Mouse (Mus musculus): ENCODE measurements at regions not wholly inside any gene's neighbourhood (a gene's known extent, or its start where the extent isn't known, plus 50 kb on each side); places are given as distances from the start of the nearest gene placed in this dataset.

GRCm38 (mm10) chr15:62245237-62245636, 1322.4 kb upstream of the A1bg start:
- 83% methylated on average over 1 of the region's 1 CpGs for WGBS
- no peak overlapping the region for H3K9ac ChIP-seq

DNA sequence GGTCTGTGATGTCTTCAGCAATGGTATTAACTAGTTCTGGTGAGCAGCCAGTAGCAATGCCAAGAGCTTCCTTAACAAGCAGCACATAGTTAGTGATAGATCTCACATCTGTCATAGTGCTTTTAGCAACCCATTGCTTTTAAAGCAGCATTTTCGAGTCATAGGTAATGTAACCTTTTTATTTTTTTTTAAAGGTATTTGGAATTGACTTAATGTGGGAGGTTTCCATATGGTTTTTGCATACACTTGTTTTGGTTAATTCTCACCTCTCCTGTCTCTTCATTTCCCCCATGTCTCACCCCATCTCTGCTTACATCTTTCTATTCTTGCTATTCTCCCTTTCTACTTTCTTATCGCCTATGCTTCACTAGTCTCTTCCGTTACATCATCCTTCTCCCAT, 1322.0 kb upstream of the A1bg start:
- Histone ChIP-seq H3K9me3 (replicated peaks) (no peaks in the 10 kb centered on the region), H3K9ac (no peak overlapping the region), H3K4me3 (no peak overlapping the region), H3K36me3 (no peaks in the 10 kb centered on the region), H3K4me1 (no peaks in the 10 kb centered on the region), H3K27me3 (no peaks in the 10 kb centered on the region), H3K4me2 (replicated peaks) (no peak overlapping the region), H3K27ac (no peak overlapping the region)
- 88% methylated on average over 3 of the region's 3 CpGs for WGBS
- ATAC-seq (ENCODE audit: low FRiP score): no peak

More at GRCm38 (mm10) chr15:62245237-62245636, 1322.4 kb upstream of the A1bg start:
- H3K36me3 ChIP-seq: no peaks in the 10 kb centered on the region
- H3K27me3 ChIP-seq: no peaks in the 10 kb centered on the region
- no peaks in the 10 kb centered on the region for H3K9me3 ChIP-seq (replicated peaks)
- no peak overlapping the region for H3K4me2 ChIP-seq (replicated peaks)
- H3K27ac ChIP-seq: no peak overlapping the region
- ATAC-seq (ENCODE audit: low FRiP score): no peak
- H3K4me3 ChIP-seq: no peak overlapping the region
- no peaks in the 10 kb centered on the region for H3K4me1 ChIP-seq

GRCm38 (mm10) chr15:62240031-62240430, 1317.2 kb upstream of the A1bg start:
- Histone ChIP-seq H3K4me1 (no peaks in the 10 kb centered on the region), H3K9ac (no peak overlapping the region), H3K27me3 (no peaks in the 10 kb centered on the region)

GRCm38 (mm10) chr15:62238503-62239045, 1315.8 kb upstream of the A1bg start:
- no peaks in the 10 kb centered on the region for H3K27me3 ChIP-seq
- no peak overlapping the region for H3K4me3 ChIP-seq
- no peaks in the 10 kb centered on the region for H3K4me1 ChIP-seq
- no peak overlapping the region for H3K4me2 ChIP-seq (replicated peaks)
- no peak for ATAC-seq (ENCODE audit: low FRiP score)
- no peaks in the 10 kb centered on the region for H3K9me3 ChIP-seq (replicated peaks)
- no peak overlapping the region for H3K27ac ChIP-seq
- 89% methylated on average over 5 of the region's 5 CpGs for WGBS
- H3K36me3 ChIP-seq: no peaks in the 10 kb centered on the region
- no peak overlapping the region for H3K9ac ChIP-seq

More at GRCm38 (mm10) chr15:62240031-62240430, 1317.2 kb upstream of the A1bg start:
- Histone ChIP-seq H3K36me3 (no peaks in the 10 kb centered on the region), H3K4me3 (no peak overlapping the region), H3K9me3 (replicated peaks) (no peaks in the 10 kb centered on the region), H3K4me2 (replicated peaks) (no peak overlapping the region), H3K27ac (no peak overlapping the region)
- 91% methylated on average over 3 of the region's 3 CpGs for WGBS
- no peak for ATAC-seq (ENCODE audit: low FRiP score)

DNA sequence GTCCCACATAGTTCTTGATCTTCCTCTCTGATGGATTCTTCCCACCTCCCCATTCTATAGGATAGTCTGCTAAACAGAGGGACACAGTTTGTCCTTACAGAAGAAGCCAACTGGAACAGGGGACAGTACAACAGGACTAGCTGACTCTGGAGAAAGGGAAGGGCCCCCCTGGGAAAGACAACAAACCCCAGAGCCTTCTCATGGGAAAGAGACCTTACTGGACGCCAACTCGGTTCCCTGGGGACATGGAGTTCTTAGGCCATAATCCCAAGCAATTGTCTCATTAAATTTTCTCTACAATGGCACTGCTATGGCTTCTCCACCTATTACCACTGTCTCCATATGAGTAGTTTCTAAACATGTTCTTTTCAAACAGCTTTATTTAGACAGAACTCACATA, 1313.2 kb upstream of the A1bg start:
- no peak overlapping the region for H3K4me2 ChIP-seq (replicated peaks)
- 81% methylated on average over 2 of the region's 2 CpGs for WGBS
- H3K9ac ChIP-seq: no peak overlapping the region
- H3K27ac ChIP-seq: no peak overlapping the region
- H3K27me3 ChIP-seq: no peaks in the 10 kb centered on the region
- H3K36me3 ChIP-seq: no peaks in the 10 kb centered on the region
- no peaks in the 10 kb centered on the region for H3K9me3 ChIP-seq (replicated peaks)
- H3K4me1 ChIP-seq: no peaks in the 10 kb centered on the region
- ATAC-seq (ENCODE audit: low FRiP score): no peak
- no peak overlapping the region for H3K4me3 ChIP-seq

DNA sequence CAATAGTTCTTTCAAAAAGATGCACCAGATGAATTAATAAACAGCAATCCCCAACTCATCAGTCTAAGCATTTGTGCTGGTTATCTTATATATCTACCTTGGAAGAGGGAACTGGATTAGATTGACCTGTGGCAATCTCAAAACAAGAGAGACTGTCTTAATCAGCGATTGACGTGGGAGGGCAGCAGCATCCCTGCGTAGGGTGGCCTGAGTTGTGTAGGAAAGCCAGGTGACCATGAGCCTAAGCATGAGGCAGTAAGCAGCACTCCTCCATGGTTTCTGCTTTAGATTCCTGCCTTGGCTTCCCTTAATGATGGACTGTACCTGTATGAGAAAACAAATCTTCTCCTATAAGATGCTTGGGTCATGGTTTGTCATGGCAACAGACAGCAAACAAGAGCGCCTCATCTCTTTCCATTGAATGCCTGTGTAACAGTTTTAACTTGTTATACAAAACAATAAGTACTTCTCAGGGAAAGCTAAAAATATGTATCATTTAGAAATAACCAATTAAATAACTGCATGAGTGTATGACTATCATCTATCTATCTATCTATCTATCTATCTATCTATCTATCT, 1311.5 kb upstream of the A1bg start:
- Histone ChIP-seq H3K4me2 (replicated peaks) (no peak overlapping the region), H3K9me3 (replicated peaks) (no peaks in the 10 kb centered on the region), H3K36me3 (no peaks in the 10 kb centered on the region), H3K4me3 (no peak overlapping the region), H3K9ac (no peak overlapping the region), H3K27ac (no peak overlapping the region), H3K4me1 (no peaks in the 10 kb centered on the region), H3K27me3 (no peaks in the 10 kb centered on the region)
- no peak for ATAC-seq (ENCODE audit: low FRiP score)
- 94% methylated on average over 4 of the region's 4 CpGs for WGBS

- H3K4me3 ChIP-seq: no peak overlapping the region
- H3K27ac ChIP-seq: no peak overlapping the region
- no peak overlapping the region for H3K9ac ChIP-seq
- H3K27me3 ChIP-seq: no peaks in the 10 kb centered on the region
- H3K36me3 ChIP-seq: no peaks in the 10 kb centered on the region
- H3K4me2 ChIP-seq (replicated peaks): no peak overlapping the region
- ATAC-seq (ENCODE audit: low FRiP score): no peak
- no peaks in the 10 kb centered on the region for H3K9me3 ChIP-seq (replicated peaks)
- H3K4me1 ChIP-seq: no peaks in the 10 kb centered on the region
- WGBS: 70% methylated on average over 8 of the region's 8 CpGs
These were observed 1310.3 kb upstream of the A1bg start for GRCm38 (mm10) chr15:62233154-62233553.

DNA sequence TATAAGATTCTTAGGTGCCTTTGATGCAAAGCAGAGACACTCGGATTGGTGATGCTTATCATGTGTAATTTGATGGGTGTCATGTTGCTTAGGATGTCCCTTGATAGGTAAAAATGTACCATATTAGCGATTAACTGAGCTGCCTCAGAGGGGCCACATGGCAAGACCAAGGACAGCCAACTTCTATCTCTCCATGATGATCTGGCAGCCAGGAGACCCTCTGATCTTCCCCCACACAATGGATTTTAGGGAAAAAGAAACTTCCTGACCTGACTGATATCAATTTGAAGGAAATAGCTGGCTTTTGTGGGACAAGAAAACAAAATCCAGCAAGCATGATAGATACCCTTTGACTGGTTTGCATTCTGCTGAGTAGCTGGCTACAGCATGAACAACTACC, 1308.9 kb upstream of the A1bg start:
- Histone ChIP-seq H3K27ac (no peak overlapping the region), H3K36me3 (no peaks in the 10 kb centered on the region), H3K4me1 (no peaks in the 10 kb centered on the region), H3K9ac (no peak overlapping the region), H3K4me3 (no peak overlapping the region), H3K27me3 (no peaks in the 10 kb centered on the region), H3K4me2 (replicated peaks) (no peak overlapping the region), H3K9me3 (replicated peaks) (no peaks in the 10 kb centered on the region)
- WGBS: 83% methylated on average over 2 of the region's 2 CpGs
- ATAC-seq (ENCODE audit: low FRiP score): no peak

- Histone ChIP-seq H3K4me1 (no peaks in the 10 kb centered on the region), H3K4me2 (replicated peaks) (no peak overlapping the region), H3K27me3 (no peaks in the 10 kb centered on the region), H3K27ac (no peak overlapping the region), H3K9ac (no peak overlapping the region), H3K4me3 (no peak overlapping the region), H3K9me3 (replicated peaks) (no peaks in the 10 kb centered on the region), H3K36me3 (no peaks in the 10 kb centered on the region)
- no peak for ATAC-seq (ENCODE audit: low FRiP score)
- 94% methylated on average over 5 of the region's 5 CpGs for WGBS
These were observed 1308.0 kb upstream of the A1bg start for GRCm38 (mm10) chr15:62230773-62231172.

DNA sequence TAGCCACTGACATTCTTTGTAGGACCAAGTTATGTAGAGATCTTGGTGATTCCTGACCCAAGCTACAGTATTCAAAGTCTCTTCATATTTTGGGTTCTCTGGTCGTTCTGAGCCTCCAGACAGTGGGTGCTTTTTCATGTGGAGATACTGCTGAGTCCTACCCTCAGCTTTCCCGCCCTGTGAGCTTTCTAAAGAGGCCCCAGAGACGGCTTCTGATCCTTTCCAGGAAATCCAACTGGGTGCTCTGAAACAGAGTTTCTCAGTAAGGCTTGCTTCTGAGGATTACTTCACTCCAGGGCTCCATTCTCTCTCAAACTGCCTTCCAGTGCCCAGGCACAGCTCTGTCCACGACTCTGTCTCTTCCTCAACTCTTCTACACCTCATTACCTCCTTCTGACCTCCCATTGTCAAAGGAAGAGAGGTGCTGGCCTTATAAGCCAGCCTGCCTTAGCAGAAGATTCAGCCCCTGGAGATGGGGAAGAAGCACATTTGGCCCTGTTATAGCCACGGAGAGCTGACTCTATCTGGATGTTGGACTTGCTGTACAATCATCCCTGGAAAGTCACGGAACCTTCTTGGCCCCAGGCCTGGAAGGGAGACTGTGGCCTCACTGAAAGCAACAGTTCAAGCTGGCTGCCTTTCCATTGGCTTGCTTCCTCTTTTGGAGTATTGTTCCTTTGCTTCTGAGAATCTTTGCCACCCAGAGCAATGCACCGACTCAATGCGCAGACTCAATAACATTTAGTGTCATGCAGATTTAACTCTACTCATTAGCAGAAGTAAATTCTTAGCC, 1306.9 kb upstream of the A1bg start:
- WGBS: 85% methylated on average over 8 of the region's 8 CpGs

GRCm38 (mm10) chr15:62229023-62229422, 1306.2 kb upstream of the A1bg start:
- no peak for ATAC-seq (ENCODE audit: low FRiP score)
- no peaks in the 10 kb centered on the region for H3K4me1 ChIP-seq
- H3K4me2 ChIP-seq (replicated peaks): no peak overlapping the region
- no peaks in the 10 kb centered on the region for H3K9me3 ChIP-seq (replicated peaks)
- H3K36me3 ChIP-seq: no peaks in the 10 kb centered on the region
- H3K9ac ChIP-seq: no peak overlapping the region
- 87% methylated on average over 3 of the region's 3 CpGs for WGBS
- H3K27me3 ChIP-seq: no peaks in the 10 kb centered on the region
- no peak overlapping the region for H3K27ac ChIP-seq
- H3K4me3 ChIP-seq: no peak overlapping the region

More for the DNA sequence above, 1306.9 kb upstream of the A1bg start:
- no peak for ATAC-seq (ENCODE audit: low FRiP score)
- H3K4me3 ChIP-seq: no peak overlapping the region
- H3K9me3 ChIP-seq (replicated peaks): no peaks in the 10 kb centered on the region
- H3K27ac ChIP-seq: no peak overlapping the region
- H3K36me3 ChIP-seq: no peaks in the 10 kb centered on the region
- no peak overlapping the region for H3K9ac ChIP-seq
- no peak overlapping the region for H3K4me2 ChIP-seq (replicated peaks)
- H3K4me1 ChIP-seq: no peaks in the 10 kb centered on the region
- no peaks in the 10 kb centered on the region for H3K27me3 ChIP-seq

- Histone ChIP-seq H3K9ac (no peak overlapping the region), H3K9me3 (replicated peaks) (no peaks in the 10 kb centered on the region), H3K4me1 (no peaks in the 10 kb centered on the region), H3K4me3 (no peak overlapping the region), H3K4me2 (replicated peaks) (no peak overlapping the region), H3K27ac (no peak overlapping the region), H3K27me3 (no peaks in the 10 kb centered on the region), H3K36me3 (no peaks in the 10 kb centered on the region)
- ATAC-seq (ENCODE audit: low FRiP score): no peak
These were observed 1302.0 kb upstream of the A1bg start for GRCm38 (mm10) chr15:62224798-62225197.

- no peak for ATAC-seq (ENCODE audit: low FRiP score)
- no peak overlapping the region for H3K9ac ChIP-seq
- no peaks in the 10 kb centered on the region for H3K4me1 ChIP-seq
- no peak overlapping the region for H3K27ac ChIP-seq
- no peaks in the 10 kb centered on the region for H3K9me3 ChIP-seq (replicated peaks)
- no peak overlapping the region for H3K4me3 ChIP-seq
- H3K36me3 ChIP-seq: no peaks in the 10 kb centered on the region
- no peak overlapping the region for H3K4me2 ChIP-seq (replicated peaks)
- WGBS: 90% methylated on average over 3 of the region's 3 CpGs
- H3K27me3 ChIP-seq: no peaks in the 10 kb centered on the region
These were observed 1301.4 kb upstream of the A1bg start for GRCm38 (mm10) chr15:62224191-62224590.
